Mouse (Mus musculus): Measurements from ENCODE around the gene Cyp2d34.

DNA sequence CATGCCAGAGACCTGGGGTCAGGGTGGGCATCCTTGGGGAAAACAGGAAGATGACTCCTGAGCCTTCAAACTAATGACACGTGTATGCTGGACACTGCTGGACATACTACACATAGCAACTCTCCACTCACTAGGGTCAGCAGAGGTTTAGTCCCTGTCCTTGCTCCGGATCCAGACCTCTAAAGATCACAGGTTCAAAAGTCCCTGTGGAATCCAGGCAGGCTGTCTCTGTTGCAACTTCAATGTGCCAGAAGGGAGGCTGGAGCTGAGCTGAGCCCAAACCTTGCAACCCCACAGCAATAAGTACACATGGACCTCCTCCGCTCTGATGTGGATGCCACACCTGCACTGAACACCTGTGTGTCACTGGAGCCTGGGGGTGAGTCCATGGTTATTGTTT lies 22.0 kb upstream of the Cyp2d34 start:
- TF ChIP-seq MAFK (IDR thresholded peaks at IDR 0.05; ENCODE audit: insufficient read depth, low read depth, low read length) (no peak), CHD2 (IDR thresholded peaks at IDR 0.05; ENCODE audit: low read depth, low read length) (no peak), ZC3H11A (IDR thresholded peaks at IDR 0.05; ENCODE audit: borderline replicate concordance, low read depth, low read length) (no peak), ZNF384 (IDR thresholded peaks at IDR 0.05; ENCODE audit: low read depth, low read length) (no peak)

All from ES-E14 (cell line).